Mouse (Mus musculus) CH12.LX (cell line): ENCODE measurements around the gene Cops4.

Experiments used
- CTCF ChIP-seq, 2 experiments: IDR thresholded peaks in 1 of 2; conservative IDR thresholded peaks in 1 of 2; 2 replicates each; pipeline ENCODE4 v1.5.1; 2011 to 2012; ENCODE audit warnings: low read depth in 2 of 2, low read length in 2 of 2, improper control_type of control experiment in 1 of 2, inconsistent platforms in 1 of 2, mild to moderate bottlenecking in 1 of 2, moderate library complexity in 1 of 2
- E2F4 ChIP-seq: IDR thresholded peaks from 2 replicates; pipeline ENCODE4 v1.6.1; 2011; ENCODE audit warnings: low read depth, low read length, improper control_type of control experiment; ENCODE audit not compliant: insufficient replicate concordance
- EP300 ChIP-seq: IDR thresholded peaks from 2 replicates; pipeline ENCODE4 v1.6.1; 2011; ENCODE audit warnings: low read length, improper control_type of control experiment
- ETS1 ChIP-seq: conservative IDR thresholded peaks from 2 replicates; pipeline ENCODE4 v1.6.1; 2012; ENCODE audit warnings: low read depth, mild to moderate bottlenecking, inconsistent platforms, low read length, improper control_type of control experiment, moderate library complexity
- GABPA ChIP-seq: IDR thresholded peaks from 2 replicates; pipeline ENCODE4 v1.6.1; 2012; ENCODE audit warnings: low read depth, low read length, improper control_type of control experiment, inconsistent platforms; ENCODE audit not compliant: insufficient replicate concordance
- IRF4 ChIP-seq: IDR thresholded peaks from 2 replicates; pipeline ENCODE4 v1.6.1; 2014; ENCODE audit warnings: low read depth, mild to moderate bottlenecking, inconsistent platforms, low read length, improper control_type of control experiment
- NELFE ChIP-seq: IDR thresholded peaks from 2 replicates; pipeline ENCODE4 v1.6.1; 2011; ENCODE audit warnings: low read depth, low read length, improper control_type of control experiment
- POLR2A ChIP-seq: IDR thresholded peaks from 2 replicates; pipeline ENCODE4 v1.6.1; 2011; ENCODE audit warnings: low read depth, mild to moderate bottlenecking, improper control_type of control experiment, low read length
- SMC3 ChIP-seq: IDR thresholded peaks from 2 replicates; pipeline ENCODE4 v1.6.1; 2011; ENCODE audit warnings: low read depth, low read length, improper control_type of control experiment
- TCF12 ChIP-seq: IDR thresholded peaks from 2 replicates; pipeline ENCODE4 v1.6.1; 2014; ENCODE audit warnings: low read depth, mild to moderate bottlenecking, inconsistent platforms, low read length, improper control_type of control experiment
- ZKSCAN1 ChIP-seq: IDR thresholded peaks from 2 replicates; pipeline ENCODE4 v1.6.1; 2012; ENCODE audit warnings: low read depth, inconsistent platforms, low read length, improper control_type of control experiment, borderline replicate concordance
- ZMIZ1 ChIP-seq: IDR thresholded peaks from 2 replicates; pipeline ENCODE4 v1.6.1; 2012; ENCODE audit warnings: low read depth, mild to moderate bottlenecking, inconsistent platforms, low read length, improper control_type of control experiment
- ZNF384 ChIP-seq: IDR thresholded peaks from 2 replicates; pipeline ENCODE4 v1.6.1; 2012; ENCODE audit warnings: low read depth, low read length, improper control_type of control experiment, inconsistent platforms

- TF ChIP-seq CTCF (conservative IDR thresholded peaks at IDR 0.05 in 1 of 2, IDR thresholded peaks at IDR 0.05 in 1 of 2; ENCODE audit: low read depth in 2 of 2, low read length in 2 of 2) = no peak
- TF ChIP-seq POLR2A = no peak; the same call in 1 of the 2 replicates
- TF ChIP-seq EP300 = peak; percentile 73
- TF ChIP-seq TCF12 = no peak
- no peak for TF ChIP-seq NELFE
- TF ChIP-seq IRF4 = peak; percentile 81
- peak; percentile 54; the same call in 1 of the 2 replicates for TF ChIP-seq ZNF384
- TF ChIP-seq ZKSCAN1 = no peak
- no peak for TF ChIP-seq GABPA
- no peak for TF ChIP-seq E2F4
- TF ChIP-seq ETS1 = no peak
- TF ChIP-seq ZMIZ1 = no peak
- TF ChIP-seq SMC3 = no peak
Observed at GRCm38 (mm10) chr5:100585206-100585644, 67.1 kb downstream of the Cops4 start.
